ENCODE assay signal across 9 mouse cellular contexts in the genomic region with DNA sequence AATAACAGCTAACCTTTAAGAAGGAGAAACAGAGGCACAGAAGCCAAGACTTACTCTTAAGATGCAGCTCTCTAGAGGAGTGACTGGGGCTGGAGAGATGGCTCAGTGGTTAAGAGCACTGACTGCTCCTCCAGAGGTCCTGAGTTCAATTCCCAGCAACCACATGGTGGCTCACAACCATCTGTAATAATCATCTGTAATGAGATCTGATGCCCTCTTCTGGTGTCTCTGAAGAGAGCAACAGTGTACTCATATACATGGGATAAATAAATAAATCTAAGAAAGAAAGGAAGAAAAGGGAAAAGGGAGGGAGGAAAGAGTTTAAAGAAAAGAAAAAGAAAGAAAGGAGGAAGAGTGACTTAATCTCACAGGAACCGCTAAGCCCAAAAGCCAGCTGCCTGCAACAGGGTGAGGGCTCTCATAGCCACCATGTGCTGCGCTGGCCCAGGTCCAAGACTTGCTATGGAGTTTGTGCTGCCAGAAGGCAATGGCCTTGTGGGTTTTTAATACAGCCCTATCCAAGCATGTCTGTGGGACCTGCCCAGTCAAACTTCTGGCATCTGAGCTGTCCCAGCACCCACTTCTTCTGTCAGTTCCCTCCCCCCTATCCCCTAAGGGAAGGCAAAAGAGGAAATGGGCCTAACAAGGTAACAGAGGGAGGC.
A peak's percentile ranks its signal among the peaks of the same experiment; 100 is the strongest.
DNase-seq lines count a peak whose midpoint lies in the region; ATAC-seq and TF ChIP-seq lines count a peak whose summit lies in the region.
"Had no signal": no experiment of that assay in that cellular context is flagged by ENCODE, and none has a peak within 500 bp of the region (broad histone marks: within the 10 kb centered on the region; RNA-seq: fewer than 3 reads in every experiment).

No protein-coding gene starts in this region.

- H3K36me3 ChIP-seq in liver, adult 2 months (ENCODE audit: control insufficient read depth, insufficient read depth, low read length) = no peaks in the 10 kb centered on the region
- no peaks in the 10 kb centered on the region for H3K36me3 ChIP-seq in liver, embryonic 12.5 days
- H3K36me3 ChIP-seq in limb, embryonic 15.5 days = no peaks in the 10 kb centered on the region

- peak; percentile 25; the same call in 1 of the 2 replicates for TF ChIP-seq CTCF in gastrocnemius, adult 2 months (IDR thresholded peaks at IDR 0.05)
- TF ChIP-seq CTCF in liver, adult 2 months (IDR thresholded peaks at IDR 0.05; ENCODE audit: low read depth, low read length) = no peak

- 88% methylated on average over 2 of the region's 2 CpGs for WGBS in liver, adult 2 months
- 85% methylated on average over 2 of the region's 2 CpGs for WGBS in liver, embryonic 12.5 days (ENCODE audit: insufficient replicate concordance)
- 42% methylated on average over 2 of the region's 2 CpGs for WGBS in limb, embryonic 15.5 days

- H3K4me2 ChIP-seq in liver, embryonic 12.5 days = no peak overlapping the region
- H3K4me2 ChIP-seq in limb, embryonic 15.5 days = no peak overlapping the region

- intact Hi-C loops in gastrocnemius, adult 2 months (cut with DNase I) = loop anchor here (1.0 kb wide), 1 partner anchor 15 kb away; no protein-coding TSS in a partner anchor

- peak; percentile 40 for DNase-seq in gastrocnemius, adult 2 months
- DNase-seq in gastrocnemius, adult 18-20 months (ENCODE audit: low spot score) = no peak
- peak; percentile 6 for DNase-seq in liver, adult 2 months (ENCODE audit: extremely low read depth, low read depth, low spot score)
- DNase-seq in layer of hippocampus, adult 8-10 months (ENCODE audit: low spot score in 2 of 2) = no peak
- no peak for DNase-seq in ovary, postnatal 14 days (ENCODE audit: low spot score)

- no peaks in the 10 kb centered on the region for H3K27me3 ChIP-seq in liver, adult 2 months (ENCODE audit: control insufficient read depth, insufficient read depth, low read length)
- no peaks in the 10 kb centered on the region for H3K27me3 ChIP-seq in liver, embryonic 12.5 days (replicated peaks)
- H3K27me3 ChIP-seq in limb, embryonic 15.5 days = no peaks in the 10 kb centered on the region

- no peak overlapping the region for H3K4me3 ChIP-seq in gastrocnemius, adult 2 months
- no peak overlapping the region for H3K4me3 ChIP-seq in liver, adult 2 months (ENCODE audit: insufficient read depth, low read depth, low read length)
- H3K4me3 ChIP-seq in liver, embryonic 12.5 days = no peak overlapping the region
- H3K4me3 ChIP-seq in limb, embryonic 15.5 days = no peak overlapping the region

- no peaks in the 10 kb centered on the region for H3K4me1 ChIP-seq in liver, adult 2 months (ENCODE audit: control insufficient read depth, insufficient read depth, low read length)
- no peaks in the 10 kb centered on the region for H3K4me1 ChIP-seq in liver, embryonic 12.5 days
- H3K4me1 ChIP-seq in limb, embryonic 15.5 days = peaks cover 4% of the 10 kb centered on the region; the same call in 1 of the 2 replicates

- TF ChIP-seq POLR2A in liver, adult 2 months (IDR thresholded peaks at IDR 0.05; ENCODE audit: extremely low read depth, insufficient read depth, low read length) = no peak

- no peak for ATAC-seq in liver, embryonic 12.5 days
- peak; percentile 29; the same call in 1 of the 2 replicates for ATAC-seq in cerebellum, adult (ENCODE audit: insufficient number of reproducible peaks, low FRiP score, low TSS enrichment)
- 0 out of 2 replicates have a peak, but pooled peaks have one; percentile 56 for ATAC-seq in limb, embryonic 15.5 days (ENCODE audit: insufficient number of reproducible peaks, low FRiP score, low TSS enrichment, low read depth)

- H3K79me2 ChIP-seq in liver, adult 2 months (ENCODE audit: control insufficient read depth, insufficient read depth, low read length) = no peaks in the 10 kb centered on the region

- no peaks in the 10 kb centered on the region for H3K9me3 ChIP-seq in liver, embryonic 12.5 days (replicated peaks)
- no peaks in the 10 kb centered on the region for H3K9me3 ChIP-seq in limb, embryonic 15.5 days

- H3K27ac ChIP-seq in gastrocnemius, adult 2 months = peak overlapping the region; percentile 66
- H3K27ac ChIP-seq in liver, adult 2 months (replicated peaks; ENCODE audit: insufficient read depth, low read depth, low read length) = no peak overlapping the region
- no peak overlapping the region for H3K27ac ChIP-seq in liver, embryonic 12.5 days
- H3K27ac ChIP-seq in limb, embryonic 15.5 days = no peak overlapping the region
- H3K27ac ChIP-seq: macrophage had no signal

- no peak overlapping the region for H3K9ac ChIP-seq in liver, adult 2 months (ENCODE audit: low read depth, low read length)
- H3K9ac ChIP-seq in liver, embryonic 12.5 days = no peak overlapping the region
- no peak overlapping the region for H3K9ac ChIP-seq in limb, embryonic 15.5 days

Comparison
In these comparisons a context has a peak if more than half of its experiments do, and no peak if none do; other contexts are left out.
1. DNase-seq: peak in gastrocnemius, adult 2 months (single experiment) and liver, adult 2 months (single experiment); none in gastrocnemius, adult 18-20 months (single experiment), layer of hippocampus, adult 8-10 months (0 of 2) and ovary, postnatal 14 days (single experiment).